Mouse (Mus musculus): Measurements from ENCODE around the gene Myo15. TPM values are rescaled to one million over a fixed set of nuclear protein-coding genes. Genes with fewer than 3 reads are reported as not detected.
"Not testable (repeated sequence)": the region's sequence is repeated elsewhere in the genome, so short reads cannot be mapped to it uniquely, and the experiment has no call there.

Gene Myo15
- polyA plus RNA-seq, 1 experiment from 2014 or later, result 0.64 TPM

DNA sequence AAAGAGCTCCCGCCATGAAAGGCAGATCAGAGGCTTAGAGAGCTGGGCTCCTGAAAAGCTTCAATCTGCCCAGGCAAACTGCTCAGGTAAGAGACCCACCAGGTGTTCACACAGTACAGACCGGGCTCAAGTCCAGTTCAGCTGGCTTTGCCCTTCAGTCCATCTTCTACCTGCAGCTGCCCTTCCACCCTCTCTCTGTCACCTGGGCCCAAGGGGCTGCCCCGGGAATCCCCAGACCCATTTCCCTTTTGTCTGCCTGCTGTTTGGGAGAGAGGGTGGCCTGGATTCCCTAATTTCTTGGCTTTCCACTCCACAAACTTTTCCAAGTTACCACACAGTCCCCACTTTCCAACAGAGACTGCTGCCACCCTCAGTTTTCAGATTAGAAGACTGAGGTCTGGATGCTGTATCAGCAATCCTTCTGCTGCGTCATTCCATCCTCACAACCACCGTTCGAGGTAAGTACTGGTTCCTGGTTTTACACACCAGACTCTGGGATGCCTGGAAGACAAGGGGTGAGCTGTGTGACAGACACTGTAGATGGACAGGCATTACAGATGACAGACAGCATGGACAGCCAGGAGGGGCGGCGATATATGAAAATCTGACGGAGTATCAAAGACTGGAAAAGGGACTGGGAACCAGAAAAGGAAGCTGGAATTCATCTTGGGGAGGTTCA lies 67.2 kb downstream of the Myo15 start, which contains the start of gene Alkbh5:
TSS of gene Alkbh5 (plus strand) at position 202 of the 679 bp plus-strand sequence.
- 22% methylated on average over 9 of the region's 9 CpGs for WGBS
- no peak for ATAC-seq (ENCODE audit: insufficient number of reproducible peaks, insufficient read depth, low FRiP score, low TSS enrichment, low read depth)
- peak within 1 kb of the TSS; percentile 95 for H3K9ac ChIP-seq (replicated peaks)
- H3K27ac ChIP-seq, result peak within 1 kb of the TSS; percentile 99
- peaks cover 24% of the 10 kb centered on the region for H3K4me1 ChIP-seq (replicated peaks)
- H3K36me3 ChIP-seq, result peaks cover 6% of the 10 kb centered on the region; the same call in 1 of the 2 replicates
- H3K9me3 ChIP-seq, result no peaks in the 10 kb centered on the region
- H3K4me2 ChIP-seq, result peak within 1 kb of the TSS; percentile 96
- H3K27me3 ChIP-seq, result no peaks in the 10 kb centered on the region
- H3K4me3 ChIP-seq (replicated peaks), result peak within 1 kb of the TSS; percentile 98

DNA sequence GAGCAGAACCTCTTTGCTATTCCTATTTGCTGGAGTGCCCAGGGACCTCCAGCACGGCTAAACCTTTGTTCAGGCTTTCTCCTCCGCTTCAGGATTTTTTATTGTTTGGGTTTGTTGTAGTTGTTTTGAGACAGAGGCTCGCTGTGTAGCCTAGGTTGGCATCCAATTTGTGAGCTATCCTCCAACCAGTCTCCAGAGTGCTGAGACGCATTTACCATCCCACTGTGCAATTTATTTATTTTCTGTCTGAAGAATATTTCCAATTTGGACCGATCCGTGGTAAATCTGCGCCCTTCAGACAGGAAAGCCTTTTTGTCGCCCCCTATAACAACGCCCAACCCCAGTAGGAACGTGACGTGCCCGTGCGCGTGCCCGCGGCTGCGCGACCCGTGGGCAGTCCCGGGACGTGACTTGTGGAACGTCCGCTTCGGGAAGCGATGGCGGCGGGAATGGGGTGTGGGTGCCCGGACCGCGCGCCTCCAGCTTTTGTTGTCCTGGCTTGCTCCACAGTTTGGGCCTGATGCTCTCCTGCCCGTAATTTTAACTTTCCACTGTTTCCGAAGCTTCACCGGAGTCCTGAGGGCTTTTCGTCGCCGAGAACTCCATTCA lies 67.8 kb downstream of the Myo15 start:
- peak overlapping the region; percentile 99 for H3K27ac ChIP-seq
- ATAC-seq (ENCODE audit: insufficient number of reproducible peaks, insufficient read depth, low FRiP score, low TSS enrichment, low read depth), result peak; percentile 53
- under 1% methylated on average over 37 of the region's 37 CpGs for WGBS
- no peaks in the 10 kb centered on the region for H3K27me3 ChIP-seq
- H3K36me3 ChIP-seq, result peaks cover 9% of the 10 kb centered on the region
- peak overlapping the region; percentile 96 for H3K4me2 ChIP-seq
- H3K4me1 ChIP-seq (replicated peaks), result peaks cover 27% of the 10 kb centered on the region
- H3K9ac ChIP-seq (replicated peaks), result peak overlapping the region; percentile 95
- peak overlapping the region; percentile 98 for H3K4me3 ChIP-seq (replicated peaks)
- no peaks in the 10 kb centered on the region for H3K9me3 ChIP-seq

DNA sequence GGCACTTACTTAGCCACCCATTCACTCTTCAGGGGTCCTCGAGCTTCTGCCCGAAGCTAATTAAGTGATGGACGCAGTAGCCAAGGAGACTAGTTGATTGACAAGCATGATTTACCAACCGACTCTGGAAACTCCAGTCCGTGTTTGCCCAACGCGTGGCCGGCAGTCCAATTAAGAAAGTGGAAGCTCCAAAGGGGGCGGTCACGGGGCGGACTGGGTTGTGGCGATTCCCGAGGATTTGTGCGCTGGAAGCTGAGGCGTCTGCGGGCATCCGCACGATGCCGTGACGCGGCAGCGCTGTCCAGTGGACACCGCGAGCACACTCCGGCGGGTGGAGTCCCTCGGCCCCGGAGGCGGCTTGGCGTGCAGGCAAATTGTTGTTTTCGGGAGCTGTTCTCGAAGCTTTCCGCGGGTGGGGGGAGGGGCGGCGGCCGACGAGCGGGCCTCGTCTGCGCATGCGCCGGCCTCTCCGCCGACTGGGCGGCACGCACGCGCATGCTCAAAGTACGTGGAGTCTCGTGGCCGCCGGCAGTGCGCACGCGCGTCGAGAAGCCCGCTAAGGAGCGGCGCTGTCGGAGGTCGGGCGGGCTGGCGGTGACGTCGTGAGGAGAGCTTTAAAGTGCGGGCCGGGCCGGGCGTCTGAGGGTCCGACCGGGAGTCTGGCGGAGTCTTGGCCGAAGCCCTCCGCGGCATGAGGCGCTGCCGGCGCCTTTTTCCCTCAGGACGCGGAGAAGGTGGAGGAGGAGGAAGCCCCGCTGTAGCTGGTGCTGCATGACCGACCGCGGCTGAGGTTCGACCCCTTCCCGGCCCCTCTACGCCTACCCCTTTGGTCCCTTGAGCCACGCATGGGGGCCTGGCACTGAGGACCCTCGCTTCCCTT lies 68.6 kb downstream of the Myo15 start:
- WGBS, result under 1% methylated on average over 89 of the region's 91 CpGs
- no peaks in the 10 kb centered on the region for H3K27me3 ChIP-seq
- H3K4me1 ChIP-seq (replicated peaks), result peaks cover 34% of the 10 kb centered on the region
- H3K36me3 ChIP-seq, result peaks cover 16% of the 10 kb centered on the region
- H3K27ac ChIP-seq, result peak overlapping the region; percentile 99
- peak overlapping the region; percentile 98 for H3K4me3 ChIP-seq (replicated peaks)
- ATAC-seq (ENCODE audit: insufficient number of reproducible peaks, insufficient read depth, low FRiP score, low TSS enrichment, low read depth), result peak; percentile 81
- peak overlapping the region; percentile 96 for H3K4me2 ChIP-seq
- H3K9me3 ChIP-seq, result no peaks in the 10 kb centered on the region
- H3K9ac ChIP-seq (replicated peaks), result peak overlapping the region; percentile 95

DNA sequence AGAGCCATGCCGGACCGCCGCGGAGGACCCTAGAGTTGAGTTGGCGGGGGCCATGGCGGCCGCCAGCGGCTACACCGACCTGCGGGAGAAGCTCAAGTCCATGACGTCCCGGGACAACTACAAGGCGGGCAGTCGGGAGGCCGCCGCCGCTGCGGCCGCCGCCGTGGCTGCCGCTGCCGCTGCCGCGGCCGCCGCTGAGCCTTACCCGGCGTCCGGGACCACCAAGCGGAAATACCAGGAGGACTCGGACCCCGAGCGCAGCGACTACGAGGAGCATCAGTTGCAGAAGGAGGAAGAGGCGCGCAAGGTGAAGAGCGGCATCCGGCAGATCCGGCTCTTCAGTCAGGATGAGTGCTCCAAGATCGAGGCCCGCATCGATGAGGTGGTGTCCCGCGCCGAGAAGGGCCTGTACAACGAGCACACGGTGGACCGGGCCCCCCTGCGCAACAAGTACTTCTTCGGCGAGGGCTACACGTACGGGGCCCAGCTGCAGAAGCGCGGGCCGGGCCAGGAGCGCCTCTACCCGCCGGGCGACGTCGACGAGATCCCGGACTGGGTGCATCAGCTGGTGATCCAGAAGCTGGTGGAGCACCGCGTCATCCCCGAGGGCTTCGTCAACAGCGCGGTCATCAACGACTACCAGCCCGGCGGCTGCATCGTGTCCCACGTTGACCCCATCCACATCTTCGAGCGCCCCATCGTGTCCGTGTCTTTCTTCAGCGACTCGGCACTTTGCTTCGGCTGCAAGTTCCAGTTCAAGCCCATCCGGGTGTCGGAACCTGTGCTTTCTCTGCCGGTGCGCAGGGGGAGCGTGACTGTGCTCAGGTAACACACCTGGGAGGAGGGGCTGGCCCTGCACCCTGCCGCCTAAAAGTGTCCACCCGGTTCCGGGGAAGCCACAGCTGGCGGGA lies 69.5 kb downstream of the Myo15 start:
- under 1% methylated on average over 93 of the region's 93 CpGs for WGBS
- Histone ChIP-seq H3K27me3 (no peaks in the 10 kb centered on the region), H3K4me1 (replicated peaks) (peaks cover 40% of the 10 kb centered on the region), H3K36me3 (peaks cover 25% of the 10 kb centered on the region), H3K9me3 (no peaks in the 10 kb centered on the region), H3K4me3 (replicated peaks) (peak overlapping the region; percentile 98), H3K27ac (peak overlapping the region; percentile 99), H3K4me2 (peak overlapping the region; percentile 96), H3K9ac (replicated peaks) (peak overlapping the region; percentile 95)
- no peak for ATAC-seq (ENCODE audit: insufficient number of reproducible peaks, insufficient read depth, low FRiP score, low TSS enrichment, low read depth)

GRCm38 (mm10) chr11:60539540-60539939 lies 70.4 kb downstream of the Myo15 start:
- peak overlapping the region; percentile 95 for H3K9ac ChIP-seq (replicated peaks)
- peak overlapping the region; percentile 98 for H3K4me3 ChIP-seq (replicated peaks)
- H3K27me3 ChIP-seq, result no peaks in the 10 kb centered on the region
- H3K4me2 ChIP-seq, result peak overlapping the region; percentile 96
- no peak for ATAC-seq (ENCODE audit: insufficient number of reproducible peaks, insufficient read depth, low FRiP score, low TSS enrichment, low read depth)
- H3K27ac ChIP-seq, result no peak overlapping the region
- H3K4me1 ChIP-seq (replicated peaks), result peaks cover 44% of the 10 kb centered on the region
- no peaks in the 10 kb centered on the region for H3K9me3 ChIP-seq
- WGBS, result 10% methylated on average over 2 of the region's 2 CpGs
- peaks cover 31% of the 10 kb centered on the region for H3K36me3 ChIP-seq

GRCm38 (mm10) chr11:60540002-60540610 lies 71.0 kb downstream of the Myo15 start:
- Histone ChIP-seq H3K9ac (replicated peaks) (peak overlapping the region; percentile 57; the same call in 1 of the 2 replicates), H3K36me3 (peaks cover 31% of the 10 kb centered on the region), H3K4me3 (replicated peaks) (peak overlapping the region; percentile 98), H3K4me2 (peak overlapping the region; percentile 96), H3K27me3 (no peaks in the 10 kb centered on the region), H3K4me1 (replicated peaks) (peaks cover 47% of the 10 kb centered on the region), H3K27ac (no peak overlapping the region), H3K9me3 (no peaks in the 10 kb centered on the region)
- WGBS, result 11% methylated on average over 4 of the region's 4 CpGs
- ATAC-seq (ENCODE audit: insufficient number of reproducible peaks, insufficient read depth, low FRiP score, low TSS enrichment, low read depth), result no peak

- Histone ChIP-seq H3K36me3 (peaks cover 37% of the 10 kb centered on the region), H3K9ac (replicated peaks) (peak overlapping the region; percentile 57; the same call in 1 of the 2 replicates)
- ATAC-seq (ENCODE audit: insufficient number of reproducible peaks, insufficient read depth, low FRiP score, low TSS enrichment, low read depth), result no peak
Observed at GRCm38 (mm10) chr11:60540761-60541160, 71.6 kb downstream of the Myo15 start.

DNA sequence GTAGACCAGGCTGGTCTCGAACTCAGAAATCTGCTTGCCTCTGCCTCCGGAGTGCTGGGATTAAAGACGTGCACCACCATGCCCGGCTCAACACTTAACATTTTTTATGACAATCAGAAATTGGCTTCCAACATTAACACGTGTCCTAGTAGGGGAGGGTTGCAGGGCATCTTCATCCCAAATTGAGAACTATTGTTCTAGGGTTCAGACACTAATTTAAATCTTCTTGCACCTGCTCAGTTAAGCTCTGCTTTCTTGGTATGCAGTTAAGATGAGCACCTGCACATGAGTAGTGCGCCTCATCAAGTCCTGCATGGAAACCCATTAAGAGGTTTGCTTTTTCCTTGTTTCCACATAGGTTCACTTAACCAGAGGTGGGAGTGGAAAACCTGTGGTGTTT lies 72.7 kb downstream of the Myo15 start:
- no peak overlapping the region for H3K27ac ChIP-seq
- H3K9ac ChIP-seq (replicated peaks), result no peak overlapping the region
- H3K4me3 ChIP-seq (replicated peaks), result no peak overlapping the region
- H3K9me3 ChIP-seq, result no peaks in the 10 kb centered on the region
- H3K36me3 ChIP-seq, result peaks cover 47% of the 10 kb centered on the region
- WGBS, result 89% methylated on average over 6 of the region's 6 CpGs
- ATAC-seq (ENCODE audit: insufficient number of reproducible peaks, insufficient read depth, low FRiP score, low TSS enrichment, low read depth), result no peak
- H3K27me3 ChIP-seq, result no peaks in the 10 kb centered on the region
- H3K4me1 ChIP-seq (replicated peaks), result peaks cover 36% of the 10 kb centered on the region
- no peak overlapping the region for H3K4me2 ChIP-seq

More at GRCm38 (mm10) chr11:60540761-60541160, 71.6 kb downstream of the Myo15 start:
- Histone ChIP-seq H3K4me1 (replicated peaks) (peaks cover 44% of the 10 kb centered on the region), H3K27ac (no peak overlapping the region), H3K4me3 (replicated peaks) (peak overlapping the region; percentile 98), H3K27me3 (no peaks in the 10 kb centered on the region), H3K4me2 (peak overlapping the region; percentile 96), H3K9me3 (no peaks in the 10 kb centered on the region)
- WGBS, result 76% methylated on average over 2 of the region's 2 CpGs

- H3K27me3 ChIP-seq; H3K9ac ChIP-seq (replicated peaks); H3K27ac ChIP-seq; H3K4me3 ChIP-seq (replicated peaks); H3K4me2 ChIP-seq; ATAC-seq (ENCODE audit: insufficient number of reproducible peaks, insufficient read depth, low FRiP score, low TSS enrichment, low read depth); H3K9me3 ChIP-seq: not testable (repeated sequence)
- Histone ChIP-seq H3K4me1 (replicated peaks) (peaks cover 36% of the 10 kb centered on the region), H3K36me3 (peaks cover 60% of the 10 kb centered on the region)
- WGBS, result 84% methylated on average over 5 of the region's 5 CpGs
Observed at GRCm38 (mm10) chr11:60543211-60543610, 74.1 kb downstream of the Myo15 start.

DNA sequence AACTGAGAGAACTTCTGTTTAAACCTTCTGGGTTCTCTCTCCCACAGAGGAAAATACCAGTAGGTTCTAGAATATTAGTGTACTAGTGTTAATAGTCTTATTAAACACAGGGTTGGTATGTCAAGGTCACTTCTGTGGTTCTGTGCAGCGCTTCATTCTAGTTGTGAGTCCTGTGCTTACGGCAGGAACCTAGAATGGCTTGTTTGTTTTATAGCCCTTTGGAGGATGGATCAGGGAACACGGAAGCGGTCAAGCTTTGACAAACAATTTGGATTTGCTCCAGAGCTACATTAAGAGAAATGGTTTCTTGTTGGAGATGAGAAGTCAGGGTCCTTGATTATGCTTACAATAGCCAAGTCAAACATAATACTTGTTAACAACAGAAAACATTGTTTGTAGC lies 76.3 kb downstream of the Myo15 start:
- Histone ChIP-seq H3K9ac (replicated peaks) (no peak overlapping the region), H3K4me2 (no peak overlapping the region), H3K4me3 (replicated peaks) (no peak overlapping the region), H3K9me3 (no peaks in the 10 kb centered on the region), H3K27me3 (no peaks in the 10 kb centered on the region), H3K36me3 (peaks cover 80% of the 10 kb centered on the region), H3K4me1 (replicated peaks) (peaks cover 30% of the 10 kb centered on the region), H3K27ac (no peak overlapping the region)
- no peak for ATAC-seq (ENCODE audit: insufficient number of reproducible peaks, insufficient read depth, low FRiP score, low TSS enrichment, low read depth)
- WGBS, result 81% methylated on average over 4 of the region's 4 CpGs
